Mouse (Mus musculus) myocyte (in vitro differentiated cells): ENCODE measurements at regions not wholly inside any gene's neighbourhood (a gene's known extent, or its start where the extent isn't known, plus 50 kb on each side); places are given as distances from the start of the nearest gene placed in this dataset.

Source experiments
- MAX ChIP-seq: IDR thresholded peaks from one replicate; pipeline ENCODE4 v1.6.1; 2011; ENCODE audit warnings: low read depth, mild to moderate bottlenecking, control low read depth
- POLR2A ChIP-seq: IDR thresholded peaks from one replicate; pipeline ENCODE4 v1.6.1; 2011; ENCODE audit warnings: low read depth, mild to moderate bottlenecking, control low read depth, moderate library complexity; ENCODE audit not compliant: insufficient read length
- POLR2AphosphoS2 ChIP-seq: IDR thresholded peaks from one replicate; pipeline ENCODE4 v1.6.1; 2011; ENCODE audit warnings: low read depth, control low read depth; ENCODE audit not compliant: insufficient read length
- USF1 ChIP-seq: IDR thresholded peaks from one replicate; pipeline ENCODE4 v1.6.1; 2011; ENCODE audit warnings: low read depth, mild to moderate bottlenecking, control low read depth, moderate library complexity

DNA sequence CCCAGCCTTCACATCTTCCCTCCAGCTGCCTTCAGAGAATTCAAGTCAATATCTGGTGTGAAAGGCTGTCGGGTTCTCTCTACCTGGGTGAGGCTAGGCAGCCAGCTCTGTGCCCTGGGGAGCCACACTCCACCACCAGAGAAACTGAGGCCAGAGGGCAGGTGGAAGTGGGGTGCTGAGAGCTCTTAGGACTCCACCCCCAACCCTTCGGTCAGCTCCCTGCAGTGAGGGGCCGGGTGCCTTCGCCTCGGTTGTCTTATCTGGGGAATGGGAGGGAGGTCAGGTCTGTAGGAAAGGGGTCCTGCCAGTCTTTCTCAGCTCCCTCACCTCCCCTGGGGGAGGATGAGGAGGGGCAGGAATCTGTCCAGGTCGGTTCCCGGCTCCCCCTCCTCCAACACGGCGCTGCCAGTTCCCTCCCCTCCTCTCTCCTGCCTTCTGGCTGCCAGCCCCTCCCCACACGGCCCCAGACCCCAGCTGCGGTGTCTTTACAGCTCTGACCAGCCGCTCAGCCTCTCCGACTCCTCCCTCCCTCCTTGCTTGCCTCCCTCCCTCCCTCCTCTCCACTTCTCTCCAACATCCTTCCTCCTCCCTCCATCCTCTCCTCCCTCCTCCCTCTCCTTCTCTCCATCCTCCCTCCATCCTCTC, 97.8 kb downstream of the Cstad start:
- TF ChIP-seq POLR2A (no peak), MAX (no peak), POLR2AphosphoS2 (no peak), USF1 (no peak)
